Mouse (Mus musculus) neural tube, embryonic 10.5 days (tissue): ENCODE measurements around the gene Tnnt1.

Source experiments
- DNase-seq: peaks from one replicate; pipeline ENCODE4 v3.0.0-alpha.2; 2017; ENCODE audit warnings: low spot score; ENCODE audit errors: extremely low spot score

Tnnt1 gene

GRCm38 (mm10) chr7:4498251-4498650 lies 17.9 kb downstream of the Tnnt1 start:
- peak; percentile 52 for DNase-seq

- DNase-seq: no peak
Measured at GRCm38 (mm10) chr7:4497271-4497903, 18.8 kb downstream of the Tnnt1 start.

DNA sequence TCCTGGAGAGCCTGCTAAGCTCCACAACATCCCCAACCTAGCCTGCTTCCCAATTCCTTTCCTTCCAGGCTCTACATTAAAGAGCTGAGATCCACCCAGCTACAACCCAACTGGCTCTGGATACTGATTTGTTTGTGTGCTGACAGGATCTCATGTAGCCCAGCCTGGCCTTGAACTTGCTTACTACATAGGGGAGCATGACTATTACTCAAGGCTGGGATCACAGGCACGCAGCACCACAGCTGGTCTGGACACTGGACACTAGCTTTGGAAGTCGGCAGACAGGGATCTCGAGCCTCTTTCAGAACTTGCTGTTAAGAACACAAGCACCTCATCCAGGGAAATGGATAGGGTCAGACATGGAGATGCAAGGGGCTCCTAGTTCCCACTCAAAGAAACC lies 19.7 kb downstream of the Tnnt1 start:
- no peak for DNase-seq

- DNase-seq: no peak
Measured at GRCm38 (mm10) chr7:4493991-4494390, 22.2 kb downstream of the Tnnt1 start.

DNA sequence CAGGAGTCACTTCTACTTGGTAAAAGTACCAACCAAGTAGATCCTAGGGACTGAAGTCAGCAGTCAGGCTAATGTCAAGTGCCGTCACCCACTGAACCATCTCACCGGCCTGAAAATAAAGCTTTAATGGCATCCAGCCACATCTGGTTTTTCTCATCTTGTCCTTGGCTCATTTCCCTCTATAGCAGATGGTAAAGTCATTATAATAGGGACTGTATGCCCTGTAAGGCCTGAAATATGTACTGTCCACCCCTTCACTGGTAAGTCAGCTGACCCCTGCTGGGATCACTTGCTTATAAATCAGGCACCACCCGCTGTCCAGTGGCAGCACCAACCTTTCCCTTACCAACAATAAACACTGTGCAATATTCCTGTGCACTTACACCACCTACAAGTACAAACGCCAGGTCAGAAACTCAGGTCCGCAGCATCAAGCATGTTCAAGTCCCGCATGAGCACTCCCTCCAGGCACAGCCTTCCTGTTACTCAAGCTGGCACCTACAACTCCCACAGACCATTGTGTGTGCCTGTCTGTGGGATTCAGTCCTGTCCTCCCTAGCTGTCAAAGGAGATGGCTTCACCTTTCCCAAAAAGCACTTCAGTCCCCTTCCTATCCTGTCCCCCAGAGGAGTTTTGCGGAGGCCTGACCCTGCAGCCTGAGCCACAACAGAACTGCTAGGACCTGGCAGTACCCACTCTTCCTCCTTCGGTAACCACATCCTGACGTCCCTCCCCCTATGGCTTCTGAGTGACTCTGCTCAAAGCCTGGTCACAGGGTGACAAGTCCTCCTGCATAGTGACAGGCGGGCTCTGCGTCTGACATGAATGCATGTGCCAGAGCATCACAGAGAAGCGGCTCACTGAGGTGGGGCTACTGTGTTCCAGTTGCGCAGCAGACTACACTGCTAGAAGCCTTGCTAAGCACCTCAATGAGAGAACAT lies 23.6 kb downstream of the Tnnt1 start:
- no peak for DNase-seq

GRCm38 (mm10) chr7:4491308-4491707 lies 24.9 kb downstream of the Tnnt1 start:
- no peak for DNase-seq

DNA sequence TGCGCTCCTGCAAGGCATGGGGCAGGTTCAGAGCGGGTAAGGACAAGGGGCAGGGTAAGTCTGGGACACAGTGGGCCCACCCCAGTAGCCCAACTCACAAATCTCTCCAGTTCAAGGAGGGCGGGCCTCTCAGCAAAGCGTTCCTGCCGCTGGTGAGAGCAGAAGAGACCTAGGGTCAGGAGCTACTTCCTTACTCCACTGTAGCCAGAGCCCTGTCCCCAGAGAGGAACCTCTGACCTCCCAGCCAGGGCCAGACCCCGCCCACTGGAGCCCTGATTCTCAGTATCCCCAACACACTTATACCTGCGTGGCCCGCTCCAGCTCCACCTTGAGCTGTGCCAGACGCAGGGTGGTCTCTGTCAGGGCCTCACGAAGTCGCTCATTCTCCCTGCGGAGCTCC lies 33.9 kb downstream of the Tnnt1 start:
- no peak for DNase-seq

- peak; percentile 54 for DNase-seq
Measured at GRCm38 (mm10) chr7:4479674-4480073, 36.5 kb downstream of the Tnnt1 start.

- DNase-seq: no peak
Measured at GRCm38 (mm10) chr7:4478796-4479291, 37.3 kb downstream of the Tnnt1 start.

DNA sequence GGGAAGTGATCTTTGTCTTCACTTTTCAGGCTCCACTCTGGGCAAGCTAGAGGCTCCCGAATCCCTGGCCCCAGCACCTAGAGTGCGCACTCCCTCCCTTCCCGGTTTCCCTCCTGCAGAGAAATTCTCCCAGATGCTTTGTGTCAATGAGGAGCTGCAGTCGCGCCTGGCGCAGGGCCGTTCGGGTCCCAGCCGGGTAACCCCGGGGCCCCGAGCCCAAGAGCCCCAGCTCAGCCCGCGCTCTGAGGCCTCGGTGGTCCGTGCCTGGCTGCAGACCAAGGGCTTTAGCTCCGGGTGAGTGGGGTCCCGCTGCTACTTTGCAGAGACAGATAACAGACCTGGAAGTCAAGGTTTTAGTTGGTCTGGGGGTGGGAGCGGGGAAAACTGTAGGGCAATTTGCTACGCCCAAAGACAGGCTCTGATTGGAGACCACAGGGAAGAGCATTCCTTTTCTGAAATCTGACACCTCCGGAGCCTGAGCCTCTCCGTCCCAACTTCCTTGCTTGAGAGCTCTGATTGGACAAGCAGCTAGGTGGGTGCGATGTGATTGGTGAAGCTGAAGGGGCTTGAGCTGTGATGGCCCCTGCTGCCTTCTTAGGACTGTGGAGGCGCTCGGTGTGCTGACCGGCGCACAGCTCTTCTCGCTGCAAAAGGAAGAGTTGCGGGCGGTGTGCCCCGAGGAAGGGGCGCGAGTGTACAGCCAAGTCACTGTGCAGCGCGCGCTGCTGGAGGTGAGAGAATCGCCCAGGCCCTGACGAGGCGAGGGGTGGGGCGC lies 38.0 kb downstream of the Tnnt1 start:
- peak; percentile 84 for DNase-seq

- DNase-seq: no peak
Measured at GRCm38 (mm10) chr7:4473940-4474339, 42.2 kb downstream of the Tnnt1 start.

DNA sequence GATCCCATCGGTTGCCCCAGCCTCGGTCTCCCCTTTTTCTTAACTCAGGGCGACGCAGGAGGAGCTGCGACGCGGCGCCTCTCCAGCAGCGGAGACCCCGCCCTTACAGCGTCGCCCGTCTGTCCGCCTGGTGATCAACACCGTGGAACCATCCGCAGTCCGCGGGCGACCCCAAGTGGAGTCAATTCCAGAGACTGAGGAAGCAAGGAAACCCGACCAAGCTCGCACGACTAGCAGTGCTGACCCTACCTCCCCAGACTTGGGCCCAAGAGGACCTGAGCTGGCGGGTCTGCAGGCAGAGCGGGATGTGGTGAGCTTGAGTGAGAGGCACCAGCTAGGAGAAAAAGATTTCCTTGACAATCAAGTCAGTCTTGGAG lies 45.0 kb downstream of the Tnnt1 start:
- peak; percentile 81 for DNase-seq

DNA sequence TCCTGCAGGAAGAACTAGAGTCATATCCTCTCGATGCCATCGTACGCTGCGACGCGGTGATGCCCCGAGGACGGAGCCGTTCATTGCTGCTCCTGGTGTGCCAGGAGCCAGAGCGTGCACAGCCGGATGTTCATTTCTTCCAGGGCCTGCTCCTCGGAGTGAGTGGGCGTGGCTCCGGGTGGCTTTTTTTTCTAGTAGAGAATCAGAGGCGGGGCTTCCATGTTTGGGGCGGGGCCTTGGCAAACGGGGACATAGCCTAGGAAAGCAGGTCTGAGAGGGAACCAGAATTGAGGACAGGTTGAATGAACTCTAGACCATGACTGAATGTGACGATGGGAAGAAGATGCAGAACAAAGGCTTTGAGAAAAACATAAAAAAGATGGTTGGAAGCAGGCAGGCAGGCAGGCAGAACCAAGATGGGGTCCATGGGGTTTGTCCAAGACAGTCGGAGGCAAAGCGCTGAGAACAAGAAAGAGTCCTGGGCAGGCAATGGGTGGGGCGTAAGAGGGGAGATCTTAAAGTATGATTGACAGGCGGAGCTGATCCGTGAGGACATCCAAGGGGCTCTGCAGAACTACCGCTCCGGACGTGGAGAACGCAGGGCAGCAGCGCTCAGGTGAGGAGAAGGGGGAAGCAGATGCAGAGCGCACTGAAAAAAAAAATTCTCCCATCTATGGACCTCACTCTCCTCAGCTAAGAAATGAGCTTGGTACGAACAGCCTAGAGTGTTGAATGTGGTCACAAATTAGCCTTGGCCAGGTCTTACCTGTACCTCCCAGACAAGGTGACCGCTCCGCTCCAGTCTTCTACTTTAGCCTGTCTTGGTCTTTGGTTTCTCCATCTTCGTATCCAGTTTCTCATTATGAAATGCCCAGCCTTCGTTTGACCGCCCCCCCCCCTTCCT lies 45.7 kb downstream of the Tnnt1 start:
- peak; percentile 69 for DNase-seq

DNA sequence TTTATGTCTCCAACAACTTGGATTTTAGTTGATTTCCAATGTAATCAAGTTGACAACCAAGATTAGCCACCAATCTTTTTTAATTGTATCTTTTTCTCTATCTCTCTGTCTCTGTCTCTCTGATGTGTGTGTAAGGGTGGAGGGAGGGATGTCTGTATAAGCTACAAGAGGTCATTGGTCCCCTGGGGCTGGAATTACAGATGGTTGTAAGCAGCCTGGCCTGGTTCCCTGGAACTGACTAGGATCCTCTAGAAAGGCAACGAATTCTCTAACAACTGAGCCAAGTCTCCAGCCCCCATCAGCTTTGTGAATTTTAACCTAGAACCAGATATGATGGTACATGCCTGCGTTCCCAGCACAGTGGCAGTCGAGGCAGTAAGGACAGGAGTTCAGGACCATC lies 48.4 kb downstream of the Tnnt1 start:
- no peak for DNase-seq

- DNase-seq: no peak
Measured at GRCm38 (mm10) chr7:4464194-4464824, 51.9 kb downstream of the Tnnt1 start.

DNA sequence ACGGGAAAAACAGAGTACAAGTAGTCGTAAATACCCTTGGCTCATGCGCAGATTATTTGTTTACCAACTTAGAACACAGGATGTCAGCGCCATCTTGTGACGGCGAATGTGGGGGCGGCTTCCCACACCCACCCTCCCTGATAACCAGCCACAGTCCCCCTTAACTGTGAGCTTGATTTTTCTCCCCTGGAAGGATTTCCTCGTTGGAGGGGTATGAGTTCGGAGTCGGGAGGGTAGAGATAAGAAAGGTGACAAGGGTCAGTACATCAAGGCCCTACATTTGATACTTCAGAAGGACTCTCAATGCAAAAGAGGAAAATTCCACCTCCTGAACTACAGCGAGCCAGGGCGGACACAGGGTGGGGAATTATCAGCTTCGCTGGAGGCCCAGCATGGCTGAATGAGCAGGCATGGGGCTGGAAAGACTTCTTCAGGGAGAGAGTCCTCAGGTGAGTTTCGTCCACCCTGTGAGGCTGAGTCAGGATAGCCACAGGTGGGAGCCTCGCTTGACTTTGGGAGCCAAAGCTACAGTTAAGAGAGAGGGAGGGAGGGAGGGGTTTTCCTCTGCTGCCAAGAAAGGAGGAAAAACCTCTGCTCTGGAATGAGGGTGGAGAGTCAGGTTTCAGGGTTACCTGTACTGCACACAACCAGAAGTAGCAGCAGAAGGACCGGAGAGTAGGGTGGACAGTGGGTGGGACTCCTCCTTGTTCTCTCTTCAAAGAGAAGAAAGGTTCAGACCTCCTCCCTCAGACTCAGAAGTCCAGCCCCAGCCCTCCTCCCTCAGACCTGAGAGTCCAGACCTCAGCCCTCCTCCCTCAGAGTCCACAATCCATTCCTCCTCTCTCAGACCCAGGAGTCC lies 55.4 kb downstream of the Tnnt1 start, which contains the start of gene Eps8l1:
TSS of gene Eps8l1 (plus strand) at position 99 of the 859 bp plus-strand sequence.
- DNase-seq: no peak
